Mouse (Mus musculus): ENCODE results near the gene Ephb1.

DNA sequence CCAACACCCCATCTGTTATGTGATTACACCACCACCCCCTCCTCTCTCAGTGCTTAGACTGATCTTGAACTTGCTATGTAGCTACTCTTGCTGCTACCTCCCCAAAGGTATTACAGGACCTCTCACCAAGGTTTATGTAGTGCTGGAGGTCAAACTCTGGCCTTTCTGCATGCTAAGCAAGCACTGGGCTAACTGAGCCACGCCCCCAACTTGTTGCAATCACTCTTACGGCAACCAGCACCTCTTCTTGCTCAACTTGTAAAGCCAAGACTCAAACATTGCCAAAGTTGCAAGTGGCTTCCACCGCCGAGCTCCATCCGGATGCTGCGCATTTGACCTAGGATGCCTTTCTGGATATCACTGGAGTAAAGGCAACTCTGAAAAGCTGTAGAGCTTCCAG lies 157.6 kb downstream of the Ephb1 start:
- TF ChIP-seq RAD21 (IDR thresholded peaks at IDR 0.05; ENCODE audit: low read depth, low read length), result no peak
- TF ChIP-seq EP300 (IDR thresholded peaks at IDR 0.05; ENCODE audit: low read depth in 1 of 2, low read length in 2 of 2), result no peak
- TF ChIP-seq MAZ (IDR thresholded peaks at IDR 0.05; ENCODE audit: low read depth, low read length), result no peak
- no peak for TF ChIP-seq MXI1 (IDR thresholded peaks at IDR 0.05; ENCODE audit: low read depth, low read length)
- TF ChIP-seq KAT2A (conservative IDR thresholded peaks at IDR 0.05; ENCODE audit: low read depth, low read length), result no peak
- no peak for TF ChIP-seq CTCF (IDR thresholded peaks at IDR 0.05 in 2 of 3, conservative IDR thresholded peaks at IDR 0.05 in 1 of 3; ENCODE audit: control insufficient read depth in 1 of 3, insufficient read depth in 1 of 3, low read depth in 2 of 3, low read length in 3 of 3, poor library complexity in 1 of 3, severe bottlenecking in 1 of 3)
- TF ChIP-seq MAX (IDR thresholded peaks at IDR 0.05; ENCODE audit: low read length), result no peak
- TF ChIP-seq POLR2A (IDR thresholded peaks at IDR 0.05; ENCODE audit: control insufficient read depth in 1 of 2, insufficient read depth in 1 of 2, low read depth in 1 of 2, low read length in 2 of 2, poor library complexity in 1 of 2), result no peak
- no peak for TF ChIP-seq UBTF (IDR thresholded peaks at IDR 0.05; ENCODE audit: borderline replicate concordance, insufficient read depth, low read depth, low read length)
- no peak for TF ChIP-seq TBP (IDR thresholded peaks at IDR 0.05; ENCODE audit: low read depth, low read length)
- TF ChIP-seq ZNF384 (IDR thresholded peaks at IDR 0.05; ENCODE audit: low read depth, low read length), result no peak
- no peak for TF ChIP-seq POLR2AphosphoS2 (IDR thresholded peaks at IDR 0.05; ENCODE audit: low read length)
- no peak for TF ChIP-seq TCF12 (IDR thresholded peaks at IDR 0.05; ENCODE audit: low read depth, low read length)
